Mouse (Mus musculus) CD4-positive, CD25-positive, alpha-beta regulatory T cell, adult 4 months (primary cell): ENCODE measurements around the gene Gtpbp3. TPM values are rescaled to one million over a fixed set of nuclear protein-coding genes. Genes with fewer than 3 reads are reported as not detected.

Experiments used
- ATAC-seq: one replicate; pipeline ENCODE4 v1.8.0; 2017
- polyA plus RNA-seq, 2 experiments: library from polyadenylated mRNA; unstranded; fragments of 100-300 nt; shearing (Covaris generic); gene quantifications; one replicate each; pipeline ENCODE4 v1.2.1; 2017

Gene Gtpbp3
- polyA plus RNA-seq, 2 experiments from 2014 or later = 2.9 to 3.1 TPM

DNA sequence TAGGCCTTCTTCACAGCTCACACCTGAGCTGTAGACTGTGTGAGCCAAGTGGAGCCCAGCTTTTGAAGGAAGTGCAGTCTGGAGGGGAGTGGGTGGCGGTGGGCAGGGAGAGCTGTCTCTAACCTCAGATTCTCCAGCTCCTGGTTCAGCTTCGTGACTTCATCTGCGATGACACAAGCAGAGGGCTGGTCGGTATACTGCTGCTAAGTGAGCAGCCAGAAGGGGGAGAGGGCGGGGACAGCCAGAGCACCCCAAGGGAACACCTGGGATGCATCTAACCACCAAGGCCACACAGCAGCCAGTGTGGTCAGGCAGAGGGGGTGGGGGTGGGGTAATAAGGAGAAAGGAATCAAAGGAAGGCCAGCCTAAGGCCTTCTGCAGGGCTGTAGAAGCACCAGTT is 47.8 kb downstream of the Gtpbp3 start:
- ATAC-seq = no peak

DNA sequence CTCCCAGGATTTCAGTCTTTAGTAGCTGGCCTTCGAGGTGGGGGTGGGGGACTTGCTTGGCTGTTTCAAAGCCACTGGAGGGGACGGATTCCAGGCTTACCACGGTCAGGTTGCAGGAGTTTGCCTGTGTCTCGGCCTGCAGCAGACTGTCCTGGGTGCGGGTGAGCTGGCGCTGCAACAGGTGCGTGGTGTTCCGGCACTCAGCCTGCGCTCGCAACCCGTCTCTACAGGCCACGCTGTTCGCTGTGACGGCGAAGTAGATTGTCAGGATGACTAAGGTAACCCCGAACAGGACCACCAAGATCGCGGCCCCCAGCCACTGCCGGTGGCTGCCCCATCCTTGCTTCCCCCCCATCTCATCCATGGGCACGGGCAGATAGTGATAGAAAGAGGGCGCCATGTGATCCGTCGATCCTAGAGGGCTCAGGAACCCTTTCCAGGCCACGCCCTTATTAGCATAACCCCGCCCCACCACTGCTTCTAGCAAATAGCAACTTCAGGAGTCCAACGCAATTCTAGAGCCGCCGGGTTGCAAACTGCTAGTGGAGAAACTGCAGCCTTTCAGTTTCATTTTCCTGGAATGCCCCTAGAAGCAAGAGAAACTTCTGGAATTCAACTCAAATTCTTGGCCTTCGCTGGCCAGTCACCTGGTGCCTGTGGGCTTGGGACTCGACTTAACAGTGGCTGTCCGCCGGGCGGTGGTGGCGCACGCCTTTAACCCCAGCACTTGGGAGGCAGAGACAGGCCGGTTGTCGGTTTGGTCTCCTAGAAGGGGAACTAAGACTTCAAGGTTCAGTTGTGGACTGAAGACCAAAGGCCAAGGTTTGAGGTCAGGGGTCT is 49.3 kb downstream of the Gtpbp3 start, which contains the start of gene Bst2:
Bst2 (minus strand) TSS at position 429 of the 840 bp plus-strand sequence.
- ATAC-seq = peak; percentile 98

DNA sequence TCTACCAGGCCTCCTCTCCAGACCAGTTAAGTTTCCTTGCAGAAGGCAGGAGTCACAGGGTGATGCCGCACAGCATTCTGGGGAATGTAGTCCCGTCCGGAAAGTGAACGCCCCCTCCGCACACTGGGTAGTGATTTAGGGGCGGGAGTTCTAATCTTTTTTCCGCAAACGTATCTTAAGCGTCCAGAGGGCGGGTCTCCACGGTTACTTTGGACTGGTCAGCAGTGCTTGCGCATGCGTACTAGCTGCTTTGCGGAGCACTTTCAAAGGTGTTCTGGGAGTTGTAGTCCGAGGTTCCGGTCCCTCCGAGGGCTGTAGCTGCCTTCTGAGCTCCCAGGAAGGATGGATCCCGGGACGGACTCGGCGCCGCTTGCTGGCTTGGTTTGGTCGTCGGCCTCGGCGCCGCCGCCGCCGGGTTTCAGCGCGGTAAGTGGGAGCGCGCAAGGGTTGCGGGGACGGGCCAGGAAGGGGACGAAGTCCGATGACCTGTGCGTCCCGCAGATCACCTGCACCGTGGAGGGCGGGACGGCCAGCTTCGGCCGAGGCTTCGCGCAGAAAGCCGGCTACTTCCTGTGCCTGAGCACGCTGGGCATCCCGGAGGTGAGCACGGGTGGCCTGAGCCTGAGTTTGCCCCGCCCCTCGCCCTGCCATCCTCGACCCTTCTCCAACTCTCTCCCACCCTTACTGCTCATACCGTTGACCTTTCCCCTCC is 54.9 kb downstream of the Gtpbp3 start, which contains the start of gene Mvb12a:
Mvb12a (plus strand) TSS at position 291 of the 712 bp plus-strand sequence.
- ATAC-seq = peak; percentile 99

DNA sequence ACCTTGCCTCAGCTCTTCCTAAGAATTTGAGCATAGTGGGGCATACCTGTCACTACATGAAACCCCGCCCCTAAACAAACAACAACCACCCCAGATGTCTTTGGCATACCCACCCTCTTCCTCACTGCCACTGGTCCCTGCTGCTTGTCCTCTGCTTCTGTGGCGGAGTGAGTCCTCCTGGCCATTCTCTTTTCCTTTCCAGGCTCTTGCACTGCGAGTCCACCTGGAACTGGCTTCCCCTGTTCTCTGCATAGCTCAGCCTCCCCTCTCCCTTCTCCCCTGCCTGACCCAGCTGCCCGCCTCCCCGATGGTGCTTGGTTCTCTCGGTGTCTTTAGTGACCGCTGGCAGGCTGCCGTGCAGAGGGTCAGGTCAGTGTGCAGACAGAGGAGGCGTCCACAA is 55.9 kb downstream of the Gtpbp3 start:
- no peak for ATAC-seq

DNA sequence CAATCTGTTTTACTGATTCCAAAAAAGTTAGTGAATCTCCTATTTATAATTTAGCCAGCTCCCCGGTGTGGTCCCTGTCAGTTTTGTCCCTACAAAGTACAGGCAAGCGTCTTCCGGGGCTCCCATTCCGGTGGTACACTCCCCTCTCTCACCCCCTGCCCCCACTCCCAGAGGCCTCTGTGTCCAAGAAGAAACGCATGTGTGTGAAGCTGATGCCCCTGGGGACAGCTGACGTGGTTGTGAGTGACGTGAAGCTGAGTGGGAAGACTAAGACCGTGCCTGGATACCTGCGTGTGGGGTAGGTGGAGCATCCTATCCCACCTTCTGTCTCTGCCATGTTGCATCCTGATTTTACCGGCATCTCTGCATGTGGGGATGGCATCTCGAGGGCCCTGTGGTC is 57.1 kb downstream of the Gtpbp3 start:
- no peak for ATAC-seq

DNA sequence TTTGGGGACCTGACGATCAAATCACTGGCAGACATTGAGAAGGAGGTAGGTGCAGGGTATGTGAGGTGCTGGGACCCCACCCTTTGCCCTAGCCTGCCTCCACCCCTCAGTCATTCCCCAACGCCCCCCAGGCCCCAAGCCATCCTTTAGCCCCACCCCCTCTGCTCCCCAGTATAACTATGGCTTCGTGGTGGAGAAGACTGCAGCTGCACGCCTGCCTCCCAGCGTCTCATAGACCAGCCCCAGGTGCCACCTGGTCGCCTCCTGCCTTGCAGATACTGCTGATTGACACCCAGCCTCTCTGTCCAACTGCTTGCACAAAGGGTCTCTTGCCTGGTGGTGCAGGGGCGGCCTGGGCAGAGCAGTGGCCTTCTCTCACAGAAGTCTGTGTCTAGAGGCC is 59.7 kb downstream of the Gtpbp3 start:
- no peak for ATAC-seq

Other genes with a start within 250 kb of the Gtpbp3 start
- gene Myo9b, start 215.4 kb upstream of the Gtpbp3 start, polyA plus RNA-seq = 10 to 100 TPM; 13.8 to 16.6 TPM
- gene Haus8, start 215.2 kb upstream of the Gtpbp3 start, polyA plus RNA-seq = 10 to 100 TPM; 43.6 to 45.4 TPM
- gene Use1, start 121.3 kb upstream of the Gtpbp3 start, polyA plus RNA-seq = 100 to 1,000 TPM; 292 to 321 TPM
- 1 to 10 TPM; 3.9 to 4.1 TPM for gene Ocel1, start 116.8 kb upstream of the Gtpbp3 start, polyA plus RNA-seq
- under 1 TPM in 1 of 2 experiments, not detected in 1; 0.36 TPM for gene Nr2f6, start 106.1 kb upstream of the Gtpbp3 start, polyA plus RNA-seq
- not detected for gene Ushbp1, start 92.3 kb upstream of the Gtpbp3 start, polyA plus RNA-seq
- gene Babam1, start 91.2 kb upstream of the Gtpbp3 start, polyA plus RNA-seq = 10 to 100 TPM; 54.6 to 55.8 TPM
- 1 to 10 TPM in 1 of 2 experiments, under 1 TPM in 1; 0.20 to 1.6 TPM for gene Ankle1, start 82.1 kb upstream of the Gtpbp3 start, polyA plus RNA-seq
- gene Abhd8, start 24.4 kb upstream of the Gtpbp3 start, polyA plus RNA-seq = 10 to 100 TPM; 16.3 to 19.5 TPM
- 10 to 100 TPM; 65.1 to 82.9 TPM for gene Mrpl34, start 23.1 kb upstream of the Gtpbp3 start, polyA plus RNA-seq
- 10 to 100 TPM; 22.5 to 22.7 TPM for gene Dda1, start 18.9 kb upstream of the Gtpbp3 start, polyA plus RNA-seq
- gene Ano8, start 2.1 kb upstream of the Gtpbp3 start, polyA plus RNA-seq = under 1 TPM in 1 of 2 experiments, not detected in 1; 0.20 TPM
- gene Plvap, start 23.6 kb downstream of the Gtpbp3 start, polyA plus RNA-seq = not detected
- gene Ccdc194, start 37.6 kb downstream of the Gtpbp3 start, polyA plus RNA-seq = not detected
- gene Bst2, start 49.4 kb downstream of the Gtpbp3 start, polyA plus RNA-seq = 100 to 1,000 TPM in 1 of 2 experiments, 10 to 100 TPM in 1; 75.3 to 150 TPM
- 10 to 100 TPM; 45.1 to 58.2 TPM for gene Mvb12a, start 54.8 kb downstream of the Gtpbp3 start, polyA plus RNA-seq
- gene Tmem221, start 70.8 kb downstream of the Gtpbp3 start, polyA plus RNA-seq = under 1 TPM in 1 of 2 experiments, not detected in 1; 0.79 TPM
- gene Nxnl1, start 78.5 kb downstream of the Gtpbp3 start, polyA plus RNA-seq = not detected
- 10 to 100 TPM in 1 of 2 experiments, 1 to 10 TPM in 1; 3.4 to 13.6 TPM for gene Slc27a1, start 80.8 kb downstream of the Gtpbp3 start, polyA plus RNA-seq
- 10 to 100 TPM; 51.5 to 53.4 TPM for gene Pgls, start 104.1 kb downstream of the Gtpbp3 start, polyA plus RNA-seq
- gene Fam129c, start 109.5 kb downstream of the Gtpbp3 start, polyA plus RNA-seq = 1 to 10 TPM; 3.0 to 3.6 TPM
- gene Colgalt1, start 122.9 kb downstream of the Gtpbp3 start, polyA plus RNA-seq = 10 to 100 TPM; 10.8 to 12.2 TPM
- gene Unc13a, start 183.7 kb downstream of the Gtpbp3 start, polyA plus RNA-seq = under 1 TPM; 0.47 to 0.50 TPM
- gene Jak3, start 188.2 kb downstream of the Gtpbp3 start, polyA plus RNA-seq = 10 to 100 TPM; 21.2 TPM
- gene Insl3, start 201.1 kb downstream of the Gtpbp3 start, polyA plus RNA-seq = 10 to 100 TPM; 15.1 to 24.5 TPM
- 1 to 10 TPM; 3.4 to 6.5 TPM for gene B3gnt3, start 213.7 kb downstream of the Gtpbp3 start, polyA plus RNA-seq
- 10 to 100 TPM; 40.4 to 46.7 TPM for gene Fcho1, start 237.6 kb downstream of the Gtpbp3 start, polyA plus RNA-seq